Mouse (Mus musculus) CH12.LX (cell line): ENCODE results near the gene Prss42. TPM values are rescaled to one million over a fixed set of nuclear protein-coding genes. Genes with fewer than 3 reads are reported as not detected.

Source experiments
- DNase-seq: peaks from one replicate; pipeline ENCODE4 v3.0.0-alpha.2; 2013; ENCODE audit errors: extremely low read depth
- H3K27ac ChIP-seq: 2 replicates; pipeline ENCODE4 v1.5.1; 2012; ENCODE audit warnings: low read depth, mild to moderate bottlenecking, control low read depth, moderate library complexity; ENCODE audit not compliant: insufficient read depth
- H3K27me3 ChIP-seq: replicated peaks from 2 replicates; pipeline ENCODE3; 2012; ENCODE audit warnings: inconsistent platforms
- H3K36me3 ChIP-seq, 2 experiments: replicated peaks in 1 of 2; 2 replicates each; pipeline versions ENCODE3 to v1.6.1; 2012; ENCODE audit warnings: inconsistent platforms in 1 of 2, low read length in 1 of 2, mild to moderate bottlenecking in 1 of 2, mixed read lengths in 1 of 2, moderate library complexity in 1 of 2; ENCODE audit not compliant: control insufficient read depth in 1 of 2, insufficient read depth in 1 of 2
- H3K4me1 ChIP-seq, 2 experiments: 2 replicates each; pipeline ENCODE4 v1.6.1; 2012; ENCODE audit warnings: inconsistent platforms in 1 of 2, moderate library complexity in 1 of 2; ENCODE audit not compliant: insufficient read depth in 2 of 2, control insufficient read depth in 1 of 2
- H3K4me2 ChIP-seq: 2 replicates; pipeline ENCODE4 v1.6.1; 2012; ENCODE audit warnings: low read depth, mild to moderate bottlenecking, control low read depth; ENCODE audit not compliant: poor library complexity, insufficient read depth, severe bottlenecking
- H3K4me3 ChIP-seq, 3 experiments: fragments of 150-350 bp in 1 of 3; sonication (generic) in 1 of 3; replicated peaks in 1 of 3; 2 replicates each; pipeline versions ENCODE3 to v1.5.1; 2011 to 2012; ENCODE audit warnings: low read depth in 2 of 3, low read length in 2 of 3, mild to moderate bottlenecking in 2 of 3, moderate library complexity in 2 of 3, control low read depth in 1 of 3, improper control_type of control experiment in 1 of 3, inconsistent platforms in 1 of 3, mixed read lengths in 1 of 3; ENCODE audit not compliant: poor library complexity in 1 of 3
- H3K79me2 ChIP-seq: replicated peaks from 2 replicates; pipeline ENCODE4 v1.6.1; 2012; ENCODE audit warnings: mild to moderate bottlenecking, moderate library complexity; ENCODE audit not compliant: control insufficient read depth, poor library complexity, insufficient read depth, severe bottlenecking; ENCODE audit errors: extremely low read depth
- H3K9ac ChIP-seq: 2 replicates; pipeline ENCODE4 v1.6.1; 2012; ENCODE audit warnings: low read depth, mild to moderate bottlenecking, control low read depth, moderate library complexity; ENCODE audit not compliant: insufficient read depth
- H3K9me3 ChIP-seq: replicated peaks from 2 replicates; pipeline ENCODE3; 2012; ENCODE audit warnings: low read length, inconsistent platforms, mixed read lengths
- E2F4 ChIP-seq: IDR thresholded peaks from 2 replicates; pipeline ENCODE4 v1.6.1; 2011; ENCODE audit warnings: low read depth, low read length, improper control_type of control experiment; ENCODE audit not compliant: insufficient replicate concordance
- ELF1 ChIP-seq: IDR thresholded peaks from 2 replicates; pipeline ENCODE4 v1.6.1; 2014; ENCODE audit warnings: low read depth, mild to moderate bottlenecking, inconsistent platforms, low read length, improper control_type of control experiment
- GABPA ChIP-seq: IDR thresholded peaks from 2 replicates; pipeline ENCODE4 v1.6.1; 2012; ENCODE audit warnings: low read depth, low read length, improper control_type of control experiment, inconsistent platforms; ENCODE audit not compliant: insufficient replicate concordance
- HCFC1 ChIP-seq: IDR thresholded peaks from 2 replicates; pipeline ENCODE4 v1.6.1; 2012; ENCODE audit warnings: low read depth, mild to moderate bottlenecking, inconsistent platforms, low read length, improper control_type of control experiment
- IRF4 ChIP-seq: IDR thresholded peaks from 2 replicates; pipeline ENCODE4 v1.6.1; 2014; ENCODE audit warnings: low read depth, mild to moderate bottlenecking, inconsistent platforms, low read length, improper control_type of control experiment
- JUN ChIP-seq: IDR thresholded peaks from 2 replicates; pipeline ENCODE4 v1.6.1; 2011; ENCODE audit warnings: low read depth, mild to moderate bottlenecking, low read length, improper control_type of control experiment, moderate library complexity; ENCODE audit not compliant: insufficient read depth
- JUND ChIP-seq: conservative IDR thresholded peaks from 2 replicates; pipeline ENCODE4 v1.6.1; 2011; ENCODE audit warnings: low read depth, low read length, improper control_type of control experiment
- KAT2A ChIP-seq: IDR thresholded peaks from 2 replicates; pipeline ENCODE4 v1.6.1; 2012; ENCODE audit warnings: low read length, improper control_type of control experiment, inconsistent platforms; ENCODE audit not compliant: insufficient replicate concordance
- MAFK ChIP-seq: IDR thresholded peaks from 2 replicates; pipeline ENCODE4 v1.6.1; 2011; ENCODE audit warnings: low read length, improper control_type of control experiment; ENCODE audit not compliant: insufficient replicate concordance
- MAZ ChIP-seq: IDR thresholded peaks from 2 replicates; pipeline ENCODE4 v1.6.1; 2012; ENCODE audit warnings: low read depth, mild to moderate bottlenecking, inconsistent platforms, low read length, improper control_type of control experiment, moderate library complexity
- MEF2A ChIP-seq: IDR thresholded peaks from 2 replicates; pipeline ENCODE4 v1.6.1; 2014; ENCODE audit warnings: low read depth, mild to moderate bottlenecking, inconsistent platforms, low read length, improper control_type of control experiment, borderline replicate concordance
- NELFE ChIP-seq: IDR thresholded peaks from 2 replicates; pipeline ENCODE4 v1.6.1; 2011; ENCODE audit warnings: low read depth, low read length, improper control_type of control experiment
- NRF1 ChIP-seq: IDR thresholded peaks from 2 replicates; pipeline ENCODE4 v1.6.1; 2014; ENCODE audit warnings: low read depth, mild to moderate bottlenecking, inconsistent platforms, low read length, improper control_type of control experiment, moderate library complexity
- POLR2A ChIP-seq: IDR thresholded peaks from 2 replicates; pipeline ENCODE4 v1.6.1; 2011; ENCODE audit warnings: low read depth, mild to moderate bottlenecking, improper control_type of control experiment, low read length
- POLR2AphosphoS2 ChIP-seq: IDR thresholded peaks from 2 replicates; pipeline ENCODE4 v1.6.1; 2011; ENCODE audit warnings: low read depth, low read length, improper control_type of control experiment
- RAD21 ChIP-seq: IDR thresholded peaks from 2 replicates; pipeline ENCODE4 v1.6.1; 2011; ENCODE audit warnings: low read depth, mild to moderate bottlenecking, low read length, improper control_type of control experiment, moderate library complexity
- RCOR1 ChIP-seq: conservative IDR thresholded peaks from 2 replicates; pipeline ENCODE4 v1.6.1; 2012; ENCODE audit warnings: low read depth, mild to moderate bottlenecking, inconsistent platforms, low read length, improper control_type of control experiment
- TBP ChIP-seq: conservative IDR thresholded peaks from 2 replicates; pipeline ENCODE4 v1.6.1; 2011; ENCODE audit warnings: low read depth, low read length, improper control_type of control experiment
- TCF12 ChIP-seq: IDR thresholded peaks from 2 replicates; pipeline ENCODE4 v1.6.1; 2014; ENCODE audit warnings: low read depth, mild to moderate bottlenecking, inconsistent platforms, low read length, improper control_type of control experiment
- USF1 ChIP-seq: IDR thresholded peaks from 2 replicates; pipeline ENCODE4 v1.6.1; 2014; ENCODE audit warnings: low read depth, mild to moderate bottlenecking, inconsistent platforms, low read length, improper control_type of control experiment
- ZKSCAN1 ChIP-seq: IDR thresholded peaks from 2 replicates; pipeline ENCODE4 v1.6.1; 2012; ENCODE audit warnings: low read depth, inconsistent platforms, low read length, improper control_type of control experiment, borderline replicate concordance
- ZNF384 ChIP-seq: IDR thresholded peaks from 2 replicates; pipeline ENCODE4 v1.6.1; 2012; ENCODE audit warnings: low read depth, low read length, improper control_type of control experiment, inconsistent platforms
- dilution Hi-C: fragments of 300-500 bp; cut with MboI; formaldehyde crosslinking; loops from 2 replicates; pipeline ENCODE4 v1.14.3; 2020; ENCODE audit warnings: low sequenced_read_pairs; ENCODE audit not compliant: extremely low pct_unique_long_range_greater_than_20kb, extremely low pct_ligation_motif_present
- in situ Hi-C: fragments of 300-500 bp; cut with MboI; formaldehyde crosslinking; loops from 3 replicates; pipeline ENCODE4 v1.14.3; 2019; ENCODE audit warnings: low sequenced_read_pairs, low pct_ligation_motif_present, low pct_unique_long_range_greater_than_20kb, mixed read lengths
- polyA plus RNA-seq: library from polyadenylated mRNA; unstranded; fragments of >175 nt; gene quantifications from 2 replicates; pipeline ENCODE4 v1.2.1, GENCODE M21; 2012; ENCODE audit warnings: low read depth; ENCODE audit not compliant: insufficient read length
- total RNA-seq, 2 experiments: library from RNA; depleted of rRNA; stranded (reverse); fragments of 300-350 nt in 1 of 2; fragments of >200 nt in 1 of 2; gene quantifications; 2 replicates each; pipeline ENCODE4 v1.2.3; 2012 to 2014

The Prss42 gene
- total and polyA plus RNA-seq, 3 experiments, result 0.34 to 1.1 TPM; not detected in 1

DNA sequence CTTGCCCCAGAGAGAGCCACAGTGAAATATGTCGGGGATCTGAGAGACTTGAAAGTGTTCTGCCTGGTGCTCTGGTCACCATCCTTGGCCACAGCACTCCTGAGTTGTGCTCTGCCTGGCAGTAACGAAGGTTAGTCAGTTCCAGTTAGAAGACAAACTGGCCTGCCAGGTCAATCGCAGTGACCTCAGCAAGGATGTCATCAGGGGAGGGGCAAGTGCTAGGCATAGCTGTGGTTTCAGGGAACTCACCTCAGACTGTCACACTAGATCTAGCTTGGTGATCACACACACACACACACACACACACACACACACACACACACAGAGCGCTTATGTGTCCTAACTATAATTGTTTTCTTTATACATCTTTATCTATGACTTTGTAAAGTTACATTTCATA, 5.3 kb downstream of the Prss42 start:
- Histone ChIP-seq H3K79me2 (no peaks in the 10 kb centered on the region), H3K4me2 (peak overlapping the region; percentile 37; the same call in 1 of the 2 replicates), H3K36me3 (peaks cover 0 to 2% of the 10 kb centered on the region in 2 experiments), H3K27me3 (no peaks in the 10 kb centered on the region), H3K4me1 (peaks cover 19 to 54% of the 10 kb centered on the region in 2 experiments), H3K9ac (peak overlapping the region; percentile 39; the same call in 1 of the 2 replicates), H3K4me3 (no peak overlapping the region), H3K9me3 (no peaks in the 10 kb centered on the region), H3K27ac (no peak overlapping the region)
- peak; percentile 39 for DNase-seq
- dilution Hi-C loops (no loop called here), in situ Hi-C loops (no loop called here)
- TF ChIP-seq IRF4 (no peak), RCOR1 (no peak), JUND (no peak), ZKSCAN1 (no peak), TCF12 (no peak)

DNA sequence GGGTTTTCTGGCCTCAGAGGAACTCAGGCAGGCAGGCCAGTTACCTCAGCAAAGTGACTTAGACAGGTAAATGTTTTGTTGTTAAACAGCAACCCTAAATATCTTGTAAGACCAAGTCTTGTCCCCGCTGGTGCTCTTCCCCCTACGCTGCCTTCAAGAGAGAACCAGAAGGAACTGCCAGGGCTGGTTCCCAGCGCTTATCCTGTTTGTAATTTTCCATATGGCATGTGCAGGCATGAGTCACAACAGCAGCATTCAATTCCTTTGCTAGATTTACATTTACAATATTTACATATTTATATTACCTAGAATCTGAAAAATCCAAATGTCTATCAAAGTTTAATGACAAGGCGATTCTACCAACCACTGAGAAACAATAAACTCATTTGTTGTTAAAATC, 12.1 kb downstream of the Prss42 start:
- dilution Hi-C loops, result no loop called here
- H3K9me3 ChIP-seq, result no peaks in the 10 kb centered on the region
- H3K79me2 ChIP-seq, result no peaks in the 10 kb centered on the region
- no peaks in the 10 kb centered on the region for H3K27me3 ChIP-seq
- H3K4me2 ChIP-seq, result no peak overlapping the region
- in situ Hi-C loops, result no loop called here
- DNase-seq, result no peak
- peaks cover 0 to 3% of the 10 kb centered on the region in 2 experiments; a peak in 2 of 4 replicates for H3K4me1 ChIP-seq
- H3K9ac ChIP-seq, result no peak overlapping the region
- no peak for TF ChIP-seq ZKSCAN1
- TF ChIP-seq NELFE, result no peak
- TF ChIP-seq ZNF384, result no peak
- no peak for TF ChIP-seq MAZ
- TF ChIP-seq TBP, result no peak
- no peak for TF ChIP-seq RCOR1
- no peak for TF ChIP-seq POLR2AphosphoS2
- TF ChIP-seq POLR2A, result no peak
- TF ChIP-seq RAD21, result no peak
- no peak for TF ChIP-seq E2F4
- TF ChIP-seq GABPA, result no peak
- no peak for TF ChIP-seq KAT2A
- TF ChIP-seq JUN, result no peak
- TF ChIP-seq MAFK, result no peak
- no peak for TF ChIP-seq HCFC1
- TF ChIP-seq NRF1, result no peak
- no peak for TF ChIP-seq MEF2A
- no peak for TF ChIP-seq ELF1
- TF ChIP-seq USF1, result no peak
- no peak overlapping the region for H3K4me3 ChIP-seq
- H3K27ac ChIP-seq, result no peak overlapping the region
- H3K36me3 ChIP-seq, result peaks cover 0 to 2% of the 10 kb centered on the region in 2 experiments
